Mouse (Mus musculus): ENCODE data around the gene Tjap1. TPM values are rescaled to one million over a fixed set of nuclear protein-coding genes. Genes with fewer than 3 reads are reported as not detected.

Gene Tjap1
- total and polyA plus RNA-seq, 2 experiments from 2014 or later = 18.6 to 22.0 TPM

DNA sequence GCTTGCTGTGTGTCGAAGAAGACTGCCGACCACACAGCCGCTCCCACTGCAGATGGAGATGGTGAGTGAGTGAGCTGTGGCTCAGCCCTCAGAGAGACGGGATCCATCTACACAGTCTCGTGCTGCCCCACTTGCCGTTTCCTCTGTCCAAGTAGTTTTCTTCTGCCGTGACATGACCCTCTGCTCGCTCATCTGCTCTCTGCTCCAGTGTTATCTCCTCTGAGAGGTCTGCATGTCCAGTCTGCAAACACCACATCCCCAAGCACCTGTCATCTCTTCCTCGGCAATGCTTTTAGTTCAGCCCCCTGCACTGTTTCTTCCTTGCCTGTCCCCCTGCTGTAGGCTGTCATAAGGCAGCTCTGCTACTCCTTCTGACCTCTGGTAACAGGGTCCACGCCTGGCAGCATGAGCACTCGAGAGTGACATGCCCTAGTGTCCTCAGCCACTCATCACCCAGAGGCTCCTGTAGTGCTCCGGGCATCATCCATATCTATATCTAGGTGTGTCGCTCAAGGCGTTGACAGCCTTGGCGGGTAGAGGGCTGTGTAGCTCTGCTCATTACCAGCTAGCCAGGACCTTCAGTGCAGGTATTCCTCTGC, 43.2 kb downstream of the Tjap1 start:
- H3K4me1 ChIP-seq (ENCODE audit: insufficient read depth, low read length) = no peaks in the 10 kb centered on the region
- no peaks in the 10 kb centered on the region for H3K9me3 ChIP-seq (ENCODE audit: low read length)
- peaks cover 73% of the 10 kb centered on the region for H3K36me3 ChIP-seq (ENCODE audit: insufficient read depth, low read length)
- no peak overlapping the region for H3K9ac ChIP-seq (replicated peaks; ENCODE audit: low read length, poor library complexity, severe bottlenecking)
- H3K4me3 ChIP-seq (ENCODE audit: low read depth, low read length) = no peak overlapping the region
- H3K27ac ChIP-seq (ENCODE audit: low read depth, low read length) = no peak overlapping the region
- H3K4me2 ChIP-seq (ENCODE audit: low read depth, low read length, poor library complexity, severe bottlenecking) = no peak overlapping the region
- DNase-seq (ENCODE audit: low spot score) = no peak
- TF ChIP-seq CTCF (IDR thresholded peaks at IDR 0.05) = no peak
- ATAC-seq (ENCODE audit: low FRiP score) = no peak
- no peaks in the 10 kb centered on the region for H3K27me3 ChIP-seq (ENCODE audit: insufficient read depth, low read length)
- 93% methylated on average over 15 of the region's 15 CpGs for WGBS

DNA sequence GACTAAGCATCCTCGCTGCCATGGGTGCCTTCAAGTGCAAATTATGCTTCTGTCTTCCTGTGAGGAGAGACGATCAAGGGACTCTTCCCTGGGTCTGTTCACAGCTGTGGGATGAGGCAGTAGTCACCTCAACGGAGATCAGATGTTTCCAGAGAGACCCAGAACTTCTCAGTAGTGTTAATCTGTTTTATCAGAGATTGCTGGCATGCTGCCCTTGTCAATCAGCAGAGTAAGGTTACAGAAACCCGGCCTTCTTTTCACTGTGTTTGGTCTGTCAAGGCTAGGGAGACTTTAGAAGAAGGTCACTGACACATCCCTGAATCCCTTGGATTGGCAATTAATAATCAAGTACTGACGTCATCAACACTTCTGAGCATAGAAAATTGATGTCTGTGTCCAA, 45.3 kb downstream of the Tjap1 start:
- Histone ChIP-seq H3K9me3 (ENCODE audit: low read length) (no peaks in the 10 kb centered on the region), H3K9ac (replicated peaks; ENCODE audit: low read length, poor library complexity, severe bottlenecking) (no peak overlapping the region), H3K36me3 (ENCODE audit: insufficient read depth, low read length) (peaks cover 63% of the 10 kb centered on the region), H3K4me2 (ENCODE audit: low read depth, low read length, poor library complexity, severe bottlenecking) (no peak overlapping the region), H3K4me3 (ENCODE audit: low read depth, low read length) (no peak overlapping the region), H3K27me3 (ENCODE audit: insufficient read depth, low read length) (no peaks in the 10 kb centered on the region), H3K4me1 (ENCODE audit: insufficient read depth, low read length) (no peaks in the 10 kb centered on the region), H3K27ac (ENCODE audit: low read depth, low read length) (no peak overlapping the region)
- ATAC-seq (ENCODE audit: low FRiP score) = no peak
- no peak for DNase-seq (ENCODE audit: low spot score)
- 83% methylated on average over 5 of the region's 5 CpGs for WGBS
- TF ChIP-seq CTCF (IDR thresholded peaks at IDR 0.05) = no peak

GRCm38 (mm10) chr17:46237079-46237478, 45.7 kb downstream of the Tjap1 start:
- H3K9ac ChIP-seq (replicated peaks; ENCODE audit: low read length, poor library complexity, severe bottlenecking) = no peak overlapping the region

GRCm38 (mm10) chr17:46236067-46236466, 46.8 kb downstream of the Tjap1 start:
- ATAC-seq (ENCODE audit: low FRiP score) (no peak), DNase-seq (ENCODE audit: low spot score) (no peak)
- Histone ChIP-seq H3K4me1 (ENCODE audit: insufficient read depth, low read length) (no peaks in the 10 kb centered on the region), H3K36me3 (ENCODE audit: insufficient read depth, low read length) (peaks cover 50% of the 10 kb centered on the region), H3K9ac (replicated peaks; ENCODE audit: low read length, poor library complexity, severe bottlenecking) (no peak overlapping the region), H3K9me3 (ENCODE audit: low read length) (no peaks in the 10 kb centered on the region), H3K27ac (ENCODE audit: low read depth, low read length) (no peak overlapping the region), H3K27me3 (ENCODE audit: insufficient read depth, low read length) (no peaks in the 10 kb centered on the region), H3K4me3 (ENCODE audit: low read depth, low read length) (no peak overlapping the region), H3K4me2 (ENCODE audit: low read depth, low read length, poor library complexity, severe bottlenecking) (no peak overlapping the region)
- TF ChIP-seq CTCF (IDR thresholded peaks at IDR 0.05) = no peak
- 88% methylated on average over 1 of the region's 1 CpGs for WGBS

More at GRCm38 (mm10) chr17:46237079-46237478, 45.7 kb downstream of the Tjap1 start:
- H3K4me2 ChIP-seq (ENCODE audit: low read depth, low read length, poor library complexity, severe bottlenecking) = no peak overlapping the region
- no peaks in the 10 kb centered on the region for H3K4me1 ChIP-seq (ENCODE audit: insufficient read depth, low read length)
- H3K27me3 ChIP-seq (ENCODE audit: insufficient read depth, low read length) = no peaks in the 10 kb centered on the region
- no peak overlapping the region for H3K4me3 ChIP-seq (ENCODE audit: low read depth, low read length)
- DNase-seq (ENCODE audit: low spot score) (no peak), ATAC-seq (ENCODE audit: low FRiP score) (no peak)
- 96% methylated on average over 6 of the region's 6 CpGs for WGBS
- H3K27ac ChIP-seq (ENCODE audit: low read depth, low read length) = no peak overlapping the region
- H3K9me3 ChIP-seq (ENCODE audit: low read length) = no peaks in the 10 kb centered on the region
- peaks cover 58% of the 10 kb centered on the region for H3K36me3 ChIP-seq (ENCODE audit: insufficient read depth, low read length)
- no peak for TF ChIP-seq CTCF (IDR thresholded peaks at IDR 0.05)

GRCm38 (mm10) chr17:46227576-46227975, 55.2 kb downstream of the Tjap1 start:
- WGBS = 93% methylated on average over 7 of the region's 7 CpGs
- Histone ChIP-seq H3K9me3 (ENCODE audit: low read length) (no peaks in the 10 kb centered on the region), H3K4me3 (ENCODE audit: low read depth, low read length) (no peak overlapping the region), H3K27ac (ENCODE audit: low read depth, low read length) (no peak overlapping the region), H3K4me2 (ENCODE audit: low read depth, low read length, poor library complexity, severe bottlenecking) (no peak overlapping the region), H3K36me3 (ENCODE audit: insufficient read depth, low read length) (peaks cover 80% of the 10 kb centered on the region), H3K27me3 (ENCODE audit: insufficient read depth, low read length) (no peaks in the 10 kb centered on the region), H3K4me1 (ENCODE audit: insufficient read depth, low read length) (no peaks in the 10 kb centered on the region), H3K9ac (replicated peaks; ENCODE audit: low read length, poor library complexity, severe bottlenecking) (no peak overlapping the region)
- ATAC-seq (ENCODE audit: low FRiP score) = no peak
- no peak for DNase-seq (ENCODE audit: low spot score)
- no peak for TF ChIP-seq CTCF (IDR thresholded peaks at IDR 0.05)

- ATAC-seq (ENCODE audit: low FRiP score) = no peak
- 97% methylated on average over 3 of the region's 3 CpGs for WGBS
- H3K4me2 ChIP-seq (ENCODE audit: low read depth, low read length, poor library complexity, severe bottlenecking) = no peak overlapping the region
- H3K36me3 ChIP-seq (ENCODE audit: insufficient read depth, low read length) = peaks cover 87% of the 10 kb centered on the region
- TF ChIP-seq CTCF (IDR thresholded peaks at IDR 0.05) = no peak
- no peak overlapping the region for H3K4me3 ChIP-seq (ENCODE audit: low read depth, low read length)
- no peak overlapping the region for H3K27ac ChIP-seq (ENCODE audit: low read depth, low read length)
- no peaks in the 10 kb centered on the region for H3K9me3 ChIP-seq (ENCODE audit: low read length)
- no peaks in the 10 kb centered on the region for H3K4me1 ChIP-seq (ENCODE audit: insufficient read depth, low read length)
- no peak for DNase-seq (ENCODE audit: low spot score)
- H3K9ac ChIP-seq (replicated peaks; ENCODE audit: low read length, poor library complexity, severe bottlenecking) = no peak overlapping the region
- H3K27me3 ChIP-seq (ENCODE audit: insufficient read depth, low read length) = no peaks in the 10 kb centered on the region
Observed at GRCm38 (mm10) chr17:46221601-46222000, 61.2 kb downstream of the Tjap1 start.

Measured in midbrain, postnatal 0 days (tissue).